ENCODE assay signal across 1 mouse cellular context in genomic region chr10:81175345-81175701, GRCm38 (mm10).
A peak's percentile ranks its signal among the peaks of the same experiment; 100 is the strongest.
TF ChIP-seq lines count a peak whose summit lies in the region.

No protein-coding gene starts in this region.

TF ChIP-seq in CH12.LX, 34 proteins besides CTCF, POLR2A, EP300 and RAD21:
- TF ChIP-seq SIN3A (IDR thresholded peaks at IDR 0.05; ENCODE audit: low read length) (peak; percentile 15; the same call in 1 of the 2 replicates), MYC (IDR thresholded peaks at IDR 0.05; ENCODE audit: low read depth, low read length) (peak; percentile 5; the same call in 1 of the 2 replicates), ZNF384 (IDR thresholded peaks at IDR 0.05; ENCODE audit: low read depth, low read length) (peak; percentile 77), MXI1 (IDR thresholded peaks at IDR 0.05; ENCODE audit: low read depth, low read length) (peak; percentile 10; the same call in 1 of the 2 replicates)
